Mouse (Mus musculus) ES-CJ7 (cell line): ENCODE data around the gene Tfdp1.
"Not testable (repeated sequence)": the region's sequence is repeated elsewhere in the genome, so short reads cannot be mapped to it uniquely, and the experiment has no call there.

Experiments
- DNase-seq: peaks from one replicate; pipeline ENCODE4 v3.0.0; 2011; ENCODE audit warnings: low read depth, low spot score

The Tfdp1 gene

DNA sequence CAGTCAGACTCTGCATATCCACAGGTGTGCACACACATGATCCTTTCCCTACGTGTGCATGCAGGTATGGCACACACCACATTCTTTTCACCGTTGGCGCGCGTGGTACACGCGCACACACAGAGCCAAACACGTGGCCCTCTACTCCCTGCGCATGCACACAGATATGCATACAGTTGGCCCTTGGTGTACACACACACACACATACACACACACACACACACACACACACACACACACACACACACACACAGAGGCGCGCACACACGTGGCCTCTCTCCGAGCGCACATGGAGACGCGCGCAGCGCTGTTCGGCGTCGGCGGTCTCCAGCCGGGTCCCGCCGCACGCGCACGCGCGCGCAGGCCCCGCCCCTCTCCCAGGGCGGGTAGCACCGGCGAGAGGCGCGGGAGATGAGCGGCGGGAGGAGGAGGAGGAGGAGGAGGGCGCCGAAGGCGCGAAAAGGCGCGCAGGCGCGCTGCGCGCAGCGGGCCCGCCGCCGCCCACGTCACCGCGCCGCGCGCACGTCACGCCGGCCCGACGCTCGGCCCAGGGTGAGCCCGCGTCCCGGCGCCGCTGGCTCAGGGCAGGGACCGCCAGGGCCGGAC is at the start of gene Tfdp1:
Gene Tfdp1, plus strand, starts transcription at position 497 of the 606 bp plus-strand sequence.
- DNase-seq, result peak; percentile 93

DNA sequence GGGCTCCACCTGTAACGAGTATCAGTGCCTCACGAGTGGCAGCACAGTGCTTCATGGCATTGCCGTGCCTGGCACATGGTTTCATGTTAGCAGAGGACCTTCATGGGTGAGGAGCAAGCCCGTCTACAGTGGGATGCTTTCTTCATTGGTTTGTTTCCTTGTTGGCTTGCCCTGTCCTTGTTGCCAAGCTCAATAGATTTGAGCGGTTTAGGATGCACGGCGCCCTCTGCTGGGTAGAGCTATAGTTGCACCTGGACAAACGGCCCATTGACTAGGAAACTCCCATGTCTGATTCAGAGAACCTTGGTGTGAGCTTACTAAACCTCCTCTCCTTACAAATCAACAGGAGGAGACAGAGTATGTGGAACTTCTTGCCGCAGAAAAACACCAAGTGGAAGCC is 46.2 kb upstream of the Tfdp1 start:
- DNase-seq, result peak; percentile 93

DNA sequence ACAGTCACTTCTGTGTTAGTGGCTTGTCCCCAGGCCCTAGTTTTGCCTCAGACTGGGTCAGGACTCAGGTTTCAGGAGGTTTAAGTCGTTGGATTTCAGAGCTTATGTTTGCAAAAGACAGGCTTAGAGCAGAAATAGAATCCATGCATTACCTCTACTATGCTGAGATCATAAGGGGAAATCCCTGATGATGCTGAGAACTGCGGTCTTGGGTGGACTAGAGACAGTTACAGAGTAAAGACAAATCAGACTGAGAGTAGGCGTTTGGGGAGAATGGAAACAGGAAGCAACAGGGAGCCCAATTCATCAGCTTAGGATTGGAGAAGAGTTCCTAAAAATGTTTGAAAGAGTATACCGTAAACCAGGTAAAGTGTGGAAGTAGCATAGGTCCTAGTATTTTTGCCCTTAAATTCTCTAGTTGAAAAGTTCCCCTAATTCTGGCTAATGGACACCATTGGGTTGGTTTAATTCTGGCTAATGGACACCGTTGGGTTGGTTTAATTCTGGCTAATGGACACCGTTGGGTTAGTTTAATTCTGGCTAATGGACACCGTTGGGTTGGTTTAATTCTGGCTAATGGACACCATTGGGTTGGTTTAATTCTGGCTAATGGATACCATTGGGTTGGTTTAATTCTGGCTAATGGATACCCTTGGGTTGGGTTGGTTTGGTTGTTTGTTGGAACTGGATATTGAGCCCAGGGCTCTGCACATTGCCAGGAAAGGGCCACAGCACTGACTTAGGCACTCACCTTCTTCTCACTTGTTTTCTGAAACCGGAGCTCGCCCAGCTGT is 44.7 kb upstream of the Tfdp1 start:
- no peak for DNase-seq

DNA sequence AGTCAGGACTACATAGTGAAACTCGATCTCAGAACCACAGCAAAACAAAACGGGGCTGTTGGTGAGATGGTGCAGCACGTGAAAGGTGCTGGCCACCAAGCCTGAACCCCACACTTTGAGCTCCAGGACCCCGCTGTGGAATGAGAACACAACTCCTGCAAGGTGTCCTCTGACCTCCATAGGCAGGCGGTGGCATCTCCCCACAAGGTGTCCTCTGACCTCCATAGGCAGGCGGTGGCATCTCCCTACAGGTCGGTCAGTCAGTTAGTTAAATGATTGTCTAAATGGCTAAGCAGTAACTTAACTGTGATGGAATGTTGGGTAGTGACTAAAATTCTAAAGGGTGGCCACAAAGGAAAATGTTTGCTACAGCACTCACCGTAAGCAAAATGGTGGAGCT is 39.0 kb upstream of the Tfdp1 start:
- no peak for DNase-seq

DNA sequence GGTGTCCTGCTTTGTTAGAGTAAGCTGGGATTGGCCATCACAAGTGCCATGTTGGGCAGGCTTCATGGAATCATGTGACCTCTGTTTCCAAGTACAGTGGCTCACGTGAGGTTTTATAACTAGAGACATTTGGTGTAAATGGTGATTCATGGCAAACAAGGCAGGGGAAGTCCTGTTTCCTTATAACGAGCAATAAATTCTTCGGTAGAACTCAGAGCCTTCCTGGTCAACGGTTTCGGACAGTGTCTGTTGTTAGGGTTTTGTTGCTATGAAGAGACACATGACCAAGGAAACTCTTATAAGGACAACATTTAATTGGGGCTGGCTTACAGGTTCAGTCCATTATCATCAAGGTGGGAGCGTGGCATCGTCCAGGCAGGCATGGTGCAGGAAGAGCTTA is 37.5 kb upstream of the Tfdp1 start:
- no peak for DNase-seq

DNA sequence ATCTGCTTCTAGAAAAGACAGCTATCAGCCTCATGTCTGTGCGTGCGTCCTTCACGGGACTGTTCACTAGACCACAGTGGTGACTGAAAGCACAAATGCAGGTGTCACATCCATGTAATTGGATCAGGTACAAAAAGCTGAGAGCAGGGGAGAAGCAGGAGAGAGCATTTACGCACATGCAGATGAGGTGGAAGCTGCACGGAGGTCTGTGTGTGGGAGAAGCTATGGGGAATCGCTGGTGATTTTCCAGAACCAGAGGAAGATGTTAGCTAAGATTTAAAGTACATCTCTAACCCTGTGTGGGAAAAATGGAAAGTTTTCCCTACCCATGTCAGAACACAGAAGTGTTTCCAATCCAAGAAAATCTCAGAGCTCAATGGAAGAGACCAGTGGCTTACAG is 33.1 kb upstream of the Tfdp1 start:
- no peak for DNase-seq

DNA sequence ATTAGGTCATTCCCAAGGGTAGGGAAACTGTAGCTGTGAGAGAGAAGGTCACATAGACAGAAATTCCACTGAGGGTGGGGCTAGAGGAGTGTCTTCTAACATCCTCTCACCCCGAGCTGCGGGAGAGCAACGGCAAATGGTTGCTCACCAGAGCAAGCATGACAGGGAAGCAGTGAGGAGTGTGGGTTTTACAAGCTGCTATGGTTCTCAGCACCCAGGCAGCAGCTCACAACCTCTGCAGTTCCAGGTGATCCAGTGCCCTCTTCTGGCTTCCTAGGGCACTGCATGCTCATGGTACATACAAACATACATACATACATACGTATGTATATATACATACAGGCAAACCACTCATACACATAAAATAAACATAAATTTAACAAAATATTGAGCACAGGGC is 32.7 kb upstream of the Tfdp1 start:
- DNase-seq, result peak; percentile 64

DNA sequence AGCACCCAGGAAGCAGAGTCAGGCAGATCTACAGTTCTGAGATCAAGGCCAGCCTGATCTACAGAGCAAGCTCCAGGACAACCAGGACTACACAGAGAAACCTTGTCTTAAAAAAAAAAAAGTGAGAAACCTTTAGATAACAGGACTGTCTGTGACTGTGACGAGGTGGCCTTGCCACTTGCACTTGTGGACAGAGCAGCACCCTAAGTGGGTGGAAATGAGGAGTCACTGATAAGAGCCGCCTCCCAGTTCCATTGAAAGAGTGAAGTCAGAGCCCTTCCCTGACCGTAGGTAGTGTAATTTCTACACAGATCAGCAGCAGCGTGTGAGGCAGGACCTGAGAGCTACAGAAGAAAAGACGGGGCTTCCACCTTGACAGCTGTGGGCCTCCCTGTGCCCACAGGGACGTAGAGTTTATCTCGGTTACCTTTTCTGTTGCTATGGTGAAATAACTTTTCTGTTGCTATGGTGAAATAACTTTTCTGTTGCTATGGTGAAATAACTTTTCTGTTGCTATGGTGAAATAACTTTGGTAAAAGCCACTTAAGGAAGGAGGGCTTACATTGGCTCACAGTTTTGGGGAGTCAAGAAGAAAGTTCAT is 32.1 kb upstream of the Tfdp1 start:
- DNase-seq, result no peak

DNA sequence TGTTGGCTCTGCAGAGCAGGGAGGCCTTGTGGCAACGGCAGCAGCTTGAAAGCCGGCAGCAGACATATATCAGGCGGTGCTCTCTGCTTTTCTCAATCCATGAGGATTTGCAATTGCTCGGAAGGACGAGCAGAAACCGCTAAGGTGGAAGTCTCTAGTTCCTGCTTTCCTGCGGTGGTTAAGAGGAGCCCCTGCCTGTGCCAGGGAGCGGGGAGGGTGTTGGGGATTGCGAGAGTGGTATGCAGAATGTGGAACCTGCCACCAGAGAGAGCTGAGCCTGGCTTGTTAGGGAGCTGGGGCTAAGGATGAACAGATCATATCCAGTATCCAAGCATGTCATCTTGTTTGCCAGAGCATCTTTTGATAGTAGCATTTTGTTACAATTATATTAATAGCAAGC is 31.6 kb upstream of the Tfdp1 start:
- DNase-seq, result no peak

DNA sequence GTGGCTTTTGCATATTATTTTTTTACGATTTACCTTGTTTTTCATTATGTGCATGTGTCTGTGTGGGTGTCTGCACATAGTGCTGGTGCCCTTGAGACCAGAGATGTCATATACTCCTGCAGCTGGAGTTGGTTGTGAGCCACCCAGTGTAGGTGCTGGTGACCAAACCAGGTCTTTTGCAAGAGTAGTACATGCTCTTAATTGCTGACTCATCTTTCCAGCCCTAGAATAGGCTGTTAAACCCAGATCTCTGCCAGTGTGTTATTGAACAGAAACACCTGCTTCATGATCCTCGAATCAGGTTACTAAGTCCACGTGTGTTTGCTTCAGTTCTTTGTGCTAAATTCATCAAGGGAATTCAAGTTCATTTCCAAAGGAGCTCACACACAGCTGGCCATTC is 23.6 kb upstream of the Tfdp1 start:
- no peak for DNase-seq

DNA sequence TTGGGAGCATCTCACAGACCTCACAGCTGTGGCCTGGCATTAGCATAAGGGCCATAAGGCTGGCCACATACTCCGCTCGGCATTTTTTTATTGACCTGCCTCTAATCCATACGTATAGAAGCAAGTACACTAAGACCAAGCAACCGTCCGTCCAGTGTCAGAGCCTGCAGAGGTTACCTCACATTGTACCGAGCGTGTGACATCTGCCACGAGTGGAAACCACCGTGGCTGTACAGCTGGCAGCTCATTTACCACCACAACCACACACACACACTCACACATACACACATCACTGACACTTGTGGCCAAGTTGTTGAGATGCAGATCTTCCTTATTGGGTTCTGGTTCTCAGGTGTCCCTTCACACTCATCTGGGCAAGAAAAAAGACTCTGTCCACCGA is 21.9 kb upstream of the Tfdp1 start:
- DNase-seq, result no peak

DNA sequence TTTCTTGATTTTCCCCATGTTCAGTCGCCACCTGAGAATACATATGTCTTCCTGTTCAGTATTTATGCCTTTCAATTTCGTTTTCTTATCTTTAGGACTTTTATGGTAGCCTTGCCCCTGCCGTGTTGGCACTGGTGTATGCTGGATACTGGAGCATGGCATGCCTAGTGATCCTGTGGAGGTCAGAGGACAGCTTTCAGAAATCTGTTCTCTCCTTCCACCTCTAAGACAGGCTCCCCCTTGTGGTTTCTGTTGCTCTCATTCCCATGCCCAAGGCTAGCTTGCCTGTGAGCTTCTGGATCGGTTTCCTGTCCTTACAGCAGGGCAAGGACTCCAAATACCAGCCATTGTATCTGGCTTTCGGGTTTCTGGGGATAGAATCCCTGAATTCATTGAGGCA is 12.0 kb upstream of the Tfdp1 start:
- peak; percentile 86 for DNase-seq

DNA sequence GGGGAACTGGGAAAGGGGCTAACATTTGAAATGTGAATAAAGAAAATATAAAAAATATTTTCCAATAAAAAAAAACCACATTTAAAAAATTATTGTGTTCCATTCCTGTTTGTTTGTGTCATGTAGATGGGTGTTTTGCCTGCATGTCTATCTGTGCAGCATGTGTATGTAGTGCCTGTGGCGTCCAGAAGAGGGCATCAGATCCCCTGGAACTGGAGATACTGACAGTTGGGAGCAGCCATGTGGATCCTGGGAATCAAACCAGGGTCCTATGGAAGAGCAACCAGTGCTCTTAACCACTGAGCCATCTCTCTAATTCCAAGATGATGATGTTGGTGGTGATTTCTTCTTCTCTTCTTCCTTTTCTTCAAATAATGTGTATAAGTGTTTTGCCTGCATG is 3.9 kb upstream of the Tfdp1 start:
- DNase-seq, result peak; percentile 83

DNA sequence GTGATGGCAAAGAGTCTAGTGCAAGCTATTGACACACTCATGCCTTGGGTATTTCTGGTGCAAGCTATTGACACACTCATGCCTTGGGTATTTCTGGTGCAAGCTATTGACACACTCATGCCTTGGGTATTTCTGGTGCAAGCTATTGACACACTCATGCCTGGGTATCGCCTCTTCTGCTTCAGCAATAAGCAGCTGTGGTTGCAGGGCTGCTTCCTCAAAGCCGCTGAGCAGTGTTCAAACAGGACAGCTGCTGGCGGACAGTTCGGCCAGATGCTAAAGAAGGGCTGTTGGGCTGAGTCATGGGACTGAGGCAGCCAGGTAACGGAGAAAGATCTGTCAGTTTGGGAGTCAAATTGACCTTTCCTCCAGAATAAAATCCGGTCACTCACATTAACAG is 1.3 kb upstream of the Tfdp1 start:
- not testable (repeated sequence) for DNase-seq

DNA sequence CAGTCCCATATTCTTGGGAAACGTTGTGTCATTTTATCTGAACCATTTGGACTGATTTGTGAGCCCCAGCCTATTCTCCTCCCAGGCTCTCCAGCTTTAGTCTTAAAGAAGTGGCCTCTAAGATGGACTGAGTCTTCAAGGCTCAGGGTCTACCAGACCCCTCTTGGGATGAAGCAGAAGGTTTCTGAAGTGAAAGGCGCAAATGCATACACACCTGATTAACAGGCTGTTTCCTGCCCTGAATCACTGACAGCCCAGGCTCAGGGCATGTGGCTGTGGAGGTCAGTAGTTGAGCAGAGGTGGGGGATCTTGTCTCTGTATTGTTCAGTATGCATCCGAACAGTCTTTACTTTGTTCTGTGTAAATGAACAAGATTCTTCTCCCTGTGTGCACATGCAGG is 873 bp upstream of the Tfdp1 start:
- DNase-seq, result peak; percentile 40

DNA sequence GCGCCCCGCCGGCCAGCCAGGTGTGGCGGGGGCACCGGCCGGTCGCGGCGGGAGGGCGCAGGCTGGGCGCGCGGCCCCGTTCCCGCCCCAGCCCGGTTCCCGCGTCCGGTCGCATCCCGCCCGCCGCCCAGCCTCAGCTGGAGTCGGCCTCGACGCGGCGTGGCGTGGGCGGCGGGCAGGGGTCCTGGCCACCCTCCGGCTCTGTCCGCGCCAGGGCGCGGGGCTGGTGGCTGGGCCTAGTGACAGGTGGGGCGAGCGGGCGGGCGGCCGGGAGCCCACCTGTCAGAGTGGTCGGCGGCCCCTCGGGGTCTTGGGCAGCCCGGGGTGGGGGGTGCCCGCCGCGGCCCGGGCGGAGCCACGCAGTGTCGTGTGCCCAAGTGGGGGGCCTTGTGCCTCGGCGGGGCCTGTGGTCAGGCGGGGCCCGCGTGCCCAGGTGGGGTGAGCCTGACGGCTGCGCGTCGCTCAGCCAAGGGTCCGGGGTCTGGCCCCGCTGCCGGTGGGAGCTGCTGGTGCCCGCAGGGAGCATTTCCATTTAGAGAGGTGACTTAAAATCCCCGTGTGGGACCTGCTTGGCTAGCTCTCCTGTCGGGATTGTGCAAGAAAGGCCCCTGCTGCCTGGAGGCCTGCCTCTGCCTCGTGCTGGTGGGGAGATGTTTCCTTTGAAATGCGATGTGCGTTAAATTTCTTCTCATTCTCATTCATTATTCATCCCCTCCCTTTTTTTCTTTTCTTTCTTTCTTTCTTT is 522 bp downstream of the Tfdp1 start:
- peak; percentile 65 for DNase-seq

DNA sequence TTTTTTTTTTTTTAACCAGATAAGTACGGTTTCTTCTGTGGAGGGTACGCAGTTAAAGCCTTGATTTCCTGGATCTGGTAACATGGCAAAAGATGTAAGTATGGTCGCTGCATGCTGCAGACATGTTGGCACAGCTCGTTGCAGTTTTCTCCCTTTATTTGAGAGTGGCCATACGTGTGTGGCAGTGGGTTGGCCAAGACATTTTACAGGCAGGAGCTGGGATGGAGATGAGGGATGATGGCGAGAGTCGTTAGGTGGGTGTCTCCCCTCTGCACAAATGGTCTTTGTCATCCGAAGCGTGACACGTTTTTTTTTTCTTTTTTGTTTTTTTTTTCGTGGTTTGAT is 1.1 kb downstream of the Tfdp1 start:
- peak; percentile 44 for DNase-seq

DNA sequence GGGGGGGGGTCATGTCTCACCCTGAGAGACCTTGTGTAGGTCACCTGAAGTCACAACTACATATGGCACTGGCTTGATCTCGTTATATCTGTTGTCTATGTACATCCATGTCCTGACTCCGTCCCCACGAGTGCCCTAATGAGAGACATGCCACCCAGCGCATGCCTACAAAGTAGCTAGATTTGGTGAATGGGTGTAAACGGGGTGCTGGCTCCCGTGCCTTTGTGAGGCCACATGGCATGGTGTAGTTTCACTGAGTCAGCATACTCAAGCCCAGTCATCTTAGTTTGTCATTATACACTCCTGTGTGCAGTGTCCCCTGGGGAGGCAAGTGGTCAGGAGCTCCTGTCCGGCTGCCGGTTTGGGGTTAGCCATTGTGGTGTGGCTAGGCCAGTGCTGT is 2.1 kb downstream of the Tfdp1 start:
- DNase-seq, result no peak

DNA sequence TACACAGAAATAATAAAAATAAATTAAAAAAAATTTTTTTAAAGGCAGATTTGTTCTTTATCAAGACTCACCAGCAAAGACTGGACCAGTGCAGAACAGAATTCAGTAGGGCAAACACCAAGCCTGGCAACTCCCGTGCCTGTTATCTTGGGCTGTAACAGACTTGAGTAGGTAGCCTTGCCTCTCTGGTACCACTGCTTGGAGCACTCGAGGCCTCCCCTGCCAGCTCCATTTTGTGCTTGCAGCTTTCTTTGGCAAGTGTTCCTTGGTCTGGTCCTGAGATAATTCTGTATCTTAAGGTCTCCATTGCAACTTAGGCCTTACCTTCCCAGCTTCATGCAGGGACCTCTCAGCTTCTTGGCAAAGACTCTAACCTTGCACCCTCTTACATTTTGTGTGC is 3.8 kb downstream of the Tfdp1 start:
- no peak for DNase-seq

DNA sequence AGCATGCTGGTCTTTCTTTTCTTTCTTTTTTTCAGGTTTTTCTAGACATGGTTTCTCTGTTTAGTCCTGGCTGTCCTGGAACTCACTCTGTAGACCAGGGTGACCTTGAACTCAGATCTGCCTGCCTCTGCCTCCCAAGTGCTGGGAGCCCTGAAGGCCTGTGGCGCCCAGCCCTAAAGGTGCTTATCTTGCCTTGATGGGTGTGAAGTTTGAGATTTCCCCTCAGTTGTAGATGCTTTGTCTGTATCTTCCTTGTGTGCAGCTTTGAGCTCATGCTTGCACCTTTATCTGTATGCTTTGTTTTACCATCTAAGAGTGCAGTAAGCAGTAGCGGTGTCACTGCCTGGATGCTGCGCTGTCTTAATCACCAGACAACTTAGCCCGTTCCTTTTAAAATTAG is 4.6 kb downstream of the Tfdp1 start:
- no peak for DNase-seq

DNA sequence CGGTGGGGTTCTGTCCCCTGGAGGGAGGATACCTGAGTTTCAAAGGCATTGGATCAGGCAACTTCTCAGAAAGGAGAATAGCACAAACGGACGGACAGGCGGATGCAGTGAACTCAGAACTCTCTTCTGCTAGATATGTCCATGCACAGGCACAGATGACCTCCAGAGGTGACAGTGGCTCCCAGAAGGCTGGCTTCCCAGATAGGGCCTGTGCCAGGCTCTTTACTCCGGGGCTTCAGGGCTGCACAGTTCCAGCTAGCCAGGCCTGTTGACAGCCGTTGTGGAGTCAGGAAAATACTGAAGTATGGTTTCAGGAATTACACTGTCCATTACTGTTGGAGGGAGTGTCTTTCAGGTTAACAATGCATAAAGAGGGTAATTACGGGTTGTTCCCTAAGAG is 11.5 kb downstream of the Tfdp1 start:
- DNase-seq, result no peak

DNA sequence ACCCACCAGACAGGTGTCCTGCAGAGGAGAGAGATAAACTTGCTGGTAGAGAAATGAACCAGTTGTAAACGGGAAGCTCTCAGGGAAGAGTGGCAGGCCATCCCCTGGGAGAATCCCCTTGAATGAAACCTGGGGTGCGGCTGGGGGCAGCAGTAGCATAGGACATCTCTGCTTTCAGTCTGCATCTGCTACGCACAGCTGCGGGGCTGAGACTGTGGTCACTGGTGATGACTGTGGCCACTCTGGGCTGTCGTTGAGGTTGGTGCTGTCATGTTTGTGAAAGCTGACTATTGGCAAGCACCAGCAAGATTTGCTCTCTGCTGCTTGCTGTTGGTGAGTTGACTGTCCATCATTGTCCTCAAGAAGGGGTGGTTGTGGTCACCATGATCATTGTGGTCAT is 13.0 kb downstream of the Tfdp1 start:
- DNase-seq, result no peak

DNA sequence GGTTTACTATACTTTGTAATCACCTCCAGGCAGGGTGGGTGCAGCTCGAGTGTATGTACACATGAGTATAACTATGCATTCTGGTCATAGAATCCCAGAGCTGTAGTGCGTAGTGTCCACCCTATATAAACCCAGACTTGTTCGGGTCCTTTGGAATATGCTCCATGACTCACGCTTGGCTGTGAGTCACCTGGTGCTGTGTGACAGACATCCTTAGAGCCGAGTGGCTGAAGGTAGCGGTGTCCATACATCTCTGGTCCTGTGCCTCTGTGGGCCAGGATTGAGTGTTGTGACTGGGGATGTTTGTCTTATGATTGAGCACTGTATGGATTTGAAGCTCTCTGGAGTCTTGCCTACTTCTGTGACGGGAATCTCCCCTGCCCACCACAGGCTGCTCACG is 14.1 kb downstream of the Tfdp1 start:
- no peak for DNase-seq
